Mouse (Mus musculus) c-Kit-positive CD71-positive TER-119-positive erythroid progenitor cells, embryonic 14.5 days (primary cell): ENCODE measurements at regions not wholly inside any gene's neighbourhood (a gene's known extent, or its start where the extent isn't known, plus 50 kb on each side); places are given as distances from the start of the nearest gene placed in this dataset.

Experiments used
- DNase-seq: peaks from one replicate; pipeline ENCODE4 v3.0.0-alpha.2; 2013; ENCODE audit warnings: low spot score

DNA sequence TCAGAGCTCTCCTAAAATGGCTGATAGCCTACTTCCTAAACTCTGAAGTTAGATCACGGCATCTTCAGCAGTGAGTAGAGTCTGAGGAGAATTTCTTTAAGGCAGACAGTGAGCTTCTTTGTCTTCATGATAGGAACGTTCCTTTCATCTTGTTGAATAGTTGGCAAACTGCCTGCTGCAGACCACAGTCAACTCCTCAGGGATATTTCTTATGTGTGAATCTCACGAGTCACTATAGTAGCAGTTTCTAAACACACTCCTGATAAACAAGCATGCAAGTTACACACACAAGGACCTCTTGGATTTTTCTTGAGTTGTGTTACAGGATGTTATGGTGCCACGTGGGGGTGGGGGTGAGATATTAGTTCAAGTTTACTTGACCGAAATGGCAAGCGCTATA, 205.2 kb downstream of the Gm11077 start:
- no peak for DNase-seq

DNA sequence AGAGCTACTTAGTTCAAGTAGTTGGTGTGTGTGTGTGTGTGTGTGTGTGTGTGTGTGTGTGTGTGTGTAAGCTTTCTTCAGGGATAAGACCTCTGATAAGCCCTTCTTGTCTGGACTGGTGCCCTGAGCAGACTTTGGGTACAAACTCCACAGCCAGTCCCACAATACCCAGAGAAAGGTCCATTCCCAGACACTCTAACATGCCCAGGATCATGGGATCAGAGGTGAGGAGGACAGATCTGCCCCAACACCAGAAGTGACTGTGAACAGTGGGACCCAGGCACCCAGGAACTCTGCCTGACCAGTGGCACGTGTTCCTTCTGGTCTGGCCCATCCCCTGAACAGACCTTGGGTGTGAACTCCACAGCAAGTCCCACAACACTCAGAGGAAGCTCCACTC, 208.9 kb downstream of the Gm11077 start:
- DNase-seq: no peak

DNA sequence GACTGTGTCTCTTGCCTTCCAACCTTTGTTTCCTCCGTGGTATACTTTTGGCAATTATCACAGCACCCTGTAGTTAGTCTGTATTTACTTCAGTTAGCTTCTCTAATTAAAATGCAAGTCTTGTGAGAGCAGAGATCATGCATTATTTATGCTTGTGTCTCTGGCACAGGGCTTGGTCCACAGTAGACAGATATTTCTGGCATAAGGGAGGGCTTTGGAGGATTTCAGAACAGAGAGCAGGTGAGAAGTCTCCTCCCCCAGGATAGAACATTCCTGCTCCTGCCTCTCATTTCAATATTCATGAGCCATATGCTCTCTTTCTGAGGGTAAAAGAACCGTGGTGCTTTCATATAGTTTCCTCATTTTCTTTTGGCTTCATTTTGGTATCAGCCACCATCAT, 217.6 kb downstream of the Gm11077 start:
- no peak for DNase-seq

DNA sequence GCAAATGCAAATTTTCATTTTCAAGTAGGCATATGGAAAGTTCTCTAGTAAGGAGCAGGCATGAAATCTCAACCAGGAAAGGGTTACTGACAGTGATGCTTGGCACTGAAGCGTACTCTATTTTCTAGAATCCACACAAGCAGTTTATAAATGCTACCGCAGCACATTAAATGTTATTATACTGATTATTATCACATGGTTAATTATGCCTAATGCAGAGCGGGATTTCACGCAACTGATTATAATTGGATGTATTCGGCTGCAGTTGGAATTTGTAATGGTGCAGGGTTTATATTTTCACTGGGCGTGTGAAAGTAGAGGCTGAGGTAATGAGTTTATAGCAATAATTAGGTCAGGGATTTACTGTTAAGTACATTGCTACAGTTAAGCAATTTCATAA, 221.4 kb downstream of the Gm11077 start:
- DNase-seq: no peak

DNA sequence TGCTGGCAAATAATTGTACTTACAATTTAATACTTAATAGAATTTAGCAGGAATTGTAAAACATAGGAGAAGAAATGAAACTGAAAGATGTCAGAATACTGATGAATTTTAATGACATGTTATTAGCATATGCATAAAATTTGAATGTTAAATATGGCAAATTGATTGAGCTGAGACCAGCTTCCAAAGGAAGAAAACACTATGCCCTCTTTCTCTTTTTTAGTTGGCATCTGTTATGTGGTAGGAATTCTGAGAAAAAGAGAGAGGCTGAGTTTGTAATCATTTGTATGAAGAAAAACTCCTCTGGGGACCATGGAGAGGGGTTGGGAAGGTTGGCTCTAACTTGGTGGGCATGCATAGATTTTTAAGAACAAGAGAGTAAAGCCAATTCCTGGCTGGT, 224.2 kb downstream of the Gm11077 start:
- no peak for DNase-seq

DNA sequence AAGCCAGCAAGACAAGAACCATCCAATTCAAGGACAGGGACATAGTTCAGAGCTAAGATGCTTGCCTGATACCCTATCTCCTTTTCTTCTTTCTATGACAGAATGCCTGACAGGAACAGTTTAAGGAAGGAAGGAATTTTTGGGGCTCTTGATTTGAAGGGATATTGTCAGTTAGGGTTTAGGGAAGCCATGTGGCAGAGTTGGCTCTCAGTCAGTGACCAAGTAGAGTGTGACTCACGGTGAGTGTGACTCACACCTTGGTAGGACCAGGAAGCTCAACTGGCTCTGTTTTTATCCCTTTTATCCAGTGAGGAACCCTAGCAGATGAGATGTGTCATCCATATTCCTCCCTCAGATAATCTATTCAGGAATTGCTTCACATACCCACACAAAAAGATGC, 224.6 kb downstream of the Gm11077 start:
- DNase-seq: no peak

DNA sequence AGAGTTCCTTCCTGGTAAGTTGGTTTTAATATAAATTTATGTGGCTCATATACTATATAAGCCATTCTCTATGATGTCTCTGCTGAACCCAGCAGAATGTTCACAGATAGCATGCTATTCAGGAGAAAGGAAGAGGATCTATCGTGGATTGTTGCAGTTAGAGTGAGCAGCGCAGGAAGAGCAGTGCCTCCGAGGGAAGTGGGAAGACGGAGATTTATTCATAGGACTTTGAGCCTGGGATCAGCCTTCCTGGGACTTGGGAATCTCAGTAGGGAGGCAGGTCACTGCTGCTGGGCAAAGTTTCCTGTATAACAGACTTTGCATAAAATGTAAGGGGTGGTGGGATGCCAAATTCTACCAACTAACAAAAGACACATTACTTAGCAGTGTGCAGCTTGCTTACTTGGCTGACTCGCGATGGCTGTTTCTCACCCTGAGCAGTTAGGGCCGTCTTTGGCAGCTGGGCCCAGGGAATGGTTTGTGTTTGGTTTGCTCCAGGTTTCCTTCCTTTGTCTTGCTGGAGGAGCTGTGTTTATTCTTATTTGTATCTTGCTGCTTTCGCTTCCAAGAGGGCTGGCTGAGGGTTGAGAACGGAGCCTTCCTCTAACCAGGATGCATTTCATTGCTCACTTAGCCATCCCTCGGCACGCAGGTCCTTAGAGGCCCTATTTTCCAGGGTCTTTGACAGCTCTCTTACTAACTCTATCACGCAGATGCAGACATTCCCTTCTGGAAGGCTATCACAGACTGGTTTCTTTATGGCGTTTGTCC, 226.9 kb downstream of the Gm11077 start:
- DNase-seq: no peak

DNA sequence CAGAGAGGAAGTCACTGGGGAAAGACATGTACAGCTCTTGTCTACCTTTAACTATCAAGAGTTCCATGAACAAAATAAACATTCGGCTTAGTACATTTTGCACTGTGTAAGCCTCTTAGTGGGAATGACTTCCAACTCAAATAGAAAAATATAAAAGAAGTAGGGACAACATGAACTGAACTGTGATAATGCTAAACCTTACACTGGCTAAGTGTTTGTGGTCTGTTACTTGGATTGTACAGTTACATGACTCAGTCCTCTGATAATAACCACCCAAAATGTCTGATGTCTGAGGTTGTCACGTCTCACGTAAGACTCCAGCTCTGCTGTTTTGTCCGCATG, 227.4 kb downstream of the Gm11077 start:
- no peak for DNase-seq

DNA sequence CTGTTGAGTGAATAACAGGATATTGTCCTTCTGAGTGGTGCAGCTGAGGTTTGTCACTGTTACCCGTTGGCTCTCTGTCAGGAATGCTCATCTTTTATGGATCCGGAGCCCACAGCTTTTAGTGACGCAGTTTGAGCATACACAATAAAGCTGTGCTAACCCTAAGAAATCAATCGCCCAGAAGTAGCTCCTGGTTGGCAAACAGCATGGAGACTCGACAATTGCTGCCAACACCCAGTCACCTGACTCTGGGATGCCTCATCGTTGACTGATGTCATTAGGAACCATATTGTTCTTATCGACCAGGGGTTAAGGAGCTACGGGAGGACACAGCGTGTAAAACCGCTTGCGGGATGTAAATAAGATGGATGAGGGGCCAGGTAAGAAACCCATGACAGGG, 232.9 kb downstream of the Gm11077 start:
- no peak for DNase-seq

DNA sequence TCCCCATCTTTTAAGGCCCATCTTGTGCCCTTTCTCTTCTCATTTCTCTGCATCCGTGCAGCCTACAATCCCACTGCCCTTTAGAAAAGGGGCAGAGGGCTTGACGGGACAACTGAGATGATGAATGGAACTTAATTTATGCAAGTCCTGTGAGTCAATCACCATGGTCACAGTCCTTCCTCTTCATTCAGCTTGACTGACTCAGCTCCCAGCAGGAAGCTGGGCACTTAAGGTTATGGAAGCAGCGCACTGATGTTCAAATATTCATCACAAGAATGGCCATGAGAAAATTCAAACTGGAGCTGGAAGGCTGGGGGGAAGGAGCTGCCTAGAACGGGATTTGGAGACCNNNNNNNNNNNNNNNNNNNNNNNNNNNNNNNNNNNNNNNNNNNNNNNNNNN, 233.5 kb downstream of the Gm11077 start:
- no peak for DNase-seq

DNA sequence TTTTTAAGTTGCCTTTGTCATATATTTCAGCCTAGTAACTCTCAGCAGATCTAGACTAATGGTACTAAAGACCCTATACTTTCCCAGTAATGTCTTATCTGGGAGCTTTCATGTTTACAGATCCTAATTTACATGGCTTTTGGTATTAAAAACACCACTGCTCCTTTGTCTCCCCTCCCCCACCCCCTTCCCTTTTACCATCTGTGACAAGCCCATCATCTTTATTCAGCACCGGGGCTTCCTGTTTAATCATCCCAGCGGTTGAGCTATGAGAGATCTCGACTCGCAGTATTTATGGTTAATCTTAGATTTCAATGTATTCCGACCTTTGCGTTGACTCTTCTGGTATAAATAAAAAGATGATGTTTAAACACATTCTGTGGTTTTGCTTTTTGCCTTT, 244.6 kb downstream of the Gm11077 start:
- no peak for DNase-seq

DNA sequence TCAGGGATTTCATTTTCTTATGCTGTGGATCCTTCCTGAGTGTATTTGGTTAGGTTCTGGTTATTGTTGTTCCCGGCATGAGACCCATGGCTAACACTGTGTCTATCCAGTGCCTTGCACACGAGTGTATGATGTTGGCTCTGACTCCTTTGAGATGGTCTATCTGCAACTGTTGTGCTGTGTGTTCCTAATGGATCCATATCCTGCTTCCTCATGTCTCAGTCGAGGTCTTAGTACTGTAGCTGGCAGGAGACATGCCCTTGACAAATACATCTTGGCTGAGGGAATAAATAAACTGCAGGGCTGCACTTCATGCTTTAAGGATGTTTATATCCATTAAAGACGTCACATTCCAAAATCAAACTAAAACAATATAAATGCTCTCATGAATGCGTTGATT, 247.9 kb downstream of the Gm11077 start:
- DNase-seq: no peak

DNA sequence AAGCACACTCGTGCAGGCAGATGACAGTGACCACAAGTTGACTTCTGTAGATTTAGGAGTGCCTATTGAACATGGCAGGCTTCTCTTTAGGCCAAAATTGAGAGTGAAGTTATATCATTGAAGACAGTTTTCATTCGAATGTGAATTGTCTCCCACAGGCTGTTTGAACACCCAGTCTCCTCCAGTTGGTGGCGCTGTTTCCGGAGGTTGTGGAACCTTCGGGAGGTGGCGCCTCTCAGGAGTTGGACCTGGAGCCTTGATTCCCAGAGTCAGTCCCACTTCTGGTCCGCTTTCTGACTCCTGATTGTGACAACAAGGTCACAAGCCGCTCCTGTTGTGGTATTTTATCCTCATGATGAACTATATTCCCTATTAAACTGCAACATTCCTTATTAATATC, 254.5 kb downstream of the Gm11077 start:
- no peak for DNase-seq

DNA sequence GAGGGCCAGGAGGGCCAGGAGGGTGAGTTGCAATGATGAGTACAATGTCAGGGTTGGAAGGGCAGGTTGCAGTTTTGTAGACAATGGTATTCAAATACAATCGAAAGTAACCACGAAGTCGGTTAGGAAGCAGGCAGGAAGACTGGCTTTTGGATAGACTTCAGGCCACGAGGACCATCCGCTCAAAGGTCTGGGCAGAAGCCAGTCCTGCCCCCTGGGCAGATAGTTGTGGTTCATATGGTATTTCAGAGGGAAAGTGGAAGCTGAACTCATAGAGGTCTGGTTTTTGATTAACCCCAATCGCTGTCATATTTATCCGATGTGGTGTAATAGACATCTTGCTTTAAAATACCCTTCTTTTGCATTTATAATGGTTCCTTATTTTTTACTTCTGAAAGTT, 255.2 kb downstream of the Gm11077 start:
- no peak for DNase-seq

DNA sequence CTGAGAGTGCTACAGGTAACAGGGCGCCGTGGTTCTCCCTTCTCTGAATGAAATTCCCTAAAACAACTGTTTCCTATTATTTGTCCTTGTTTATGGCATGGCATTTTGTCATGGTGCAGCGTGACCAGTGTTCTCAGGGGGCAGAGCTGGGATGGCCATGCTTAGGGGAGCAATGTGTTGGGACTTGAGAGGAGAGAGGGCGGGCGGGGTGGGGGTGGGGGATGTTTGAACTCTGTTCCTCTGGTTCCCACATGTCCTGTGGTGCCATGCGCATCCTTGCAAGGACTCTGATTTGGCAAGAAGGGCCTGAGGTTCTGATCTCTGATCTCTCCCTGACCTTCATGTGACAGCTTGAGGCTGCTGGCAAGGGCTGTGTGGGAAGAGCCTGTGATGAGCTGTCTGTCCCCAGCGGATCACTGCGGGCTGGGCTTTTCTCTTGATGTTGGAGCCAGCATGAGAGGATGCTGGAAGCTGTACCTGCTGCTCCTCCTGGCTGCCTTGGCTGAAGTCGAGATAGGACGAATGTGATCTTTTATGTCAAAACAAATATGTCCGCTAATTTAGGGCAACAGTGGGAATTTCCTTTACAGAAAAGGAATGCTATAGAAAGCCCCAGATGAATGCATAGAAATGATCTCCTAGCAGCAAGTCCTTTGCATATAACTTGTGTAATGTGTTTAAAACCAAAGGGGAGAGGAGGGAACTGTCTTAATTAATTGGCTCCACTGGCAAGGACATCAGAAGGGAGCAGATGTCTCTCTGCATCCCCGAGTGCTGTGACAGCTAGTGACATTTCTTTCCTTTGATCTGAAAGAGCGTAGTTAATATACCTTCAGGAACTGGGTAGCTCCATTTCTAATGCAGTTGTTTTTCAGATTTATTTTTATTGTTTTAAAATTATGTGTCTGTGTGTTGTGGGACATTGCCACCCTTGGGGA, 255.2 kb upstream of the Pde3a start:
- no peak for DNase-seq

DNA sequence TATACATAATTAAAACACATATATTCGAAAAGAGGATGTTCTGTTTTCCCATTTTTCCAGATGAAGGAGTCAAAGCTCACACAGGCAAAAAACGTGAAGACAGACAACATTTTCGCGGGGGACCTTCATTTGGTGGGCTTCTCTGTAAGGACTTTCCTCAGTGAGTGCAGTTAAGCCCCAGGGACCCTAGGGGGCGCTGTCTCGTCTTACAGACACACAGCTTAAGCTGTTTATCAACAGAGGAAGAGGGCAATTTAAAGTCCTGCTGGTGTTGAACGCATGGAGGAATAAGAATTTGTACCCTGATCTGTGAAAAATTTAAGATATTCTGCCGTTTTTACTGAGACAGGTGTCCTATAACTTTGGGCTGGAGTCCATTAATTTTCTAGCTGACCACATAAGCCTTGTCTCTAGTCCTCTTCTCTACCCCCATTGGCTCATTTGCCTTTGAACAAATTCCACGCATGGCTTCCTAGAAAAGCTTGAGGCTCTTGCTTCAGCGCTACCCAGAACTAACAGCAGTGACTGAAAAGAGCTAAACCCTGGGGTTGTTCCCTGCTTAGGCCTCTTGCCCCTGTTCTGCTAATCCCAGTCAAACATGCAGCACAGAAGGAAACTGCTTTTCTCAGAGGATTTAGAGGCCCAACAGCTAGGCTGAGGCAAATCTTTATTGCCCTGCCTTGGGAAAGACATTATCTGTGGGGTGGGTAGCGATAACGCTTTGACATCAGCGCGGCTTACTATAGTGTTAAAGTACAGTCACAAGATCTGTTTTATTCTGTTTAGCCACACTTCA, 253.5 kb upstream of the Pde3a start:
- no peak for DNase-seq

DNA sequence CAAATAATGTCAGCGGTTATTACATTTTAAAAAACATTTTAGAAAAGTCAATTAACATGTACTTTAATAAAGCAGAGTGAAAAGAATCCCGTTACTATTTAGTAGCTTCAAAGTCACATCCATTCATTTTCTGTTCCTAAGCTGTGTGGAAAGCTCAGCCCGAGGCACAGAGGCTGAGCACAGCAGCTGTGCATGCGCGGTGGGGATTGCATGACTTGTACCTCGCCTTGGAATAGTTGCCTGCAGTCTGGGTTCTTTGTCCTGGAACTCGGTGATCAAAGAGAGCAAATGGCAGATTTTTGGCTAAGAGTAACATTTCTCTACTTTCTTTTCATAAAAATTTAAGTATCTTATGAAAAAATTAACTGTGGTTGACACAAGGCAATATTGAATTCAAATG, 251.0 kb upstream of the Pde3a start:
- no peak for DNase-seq

DNA sequence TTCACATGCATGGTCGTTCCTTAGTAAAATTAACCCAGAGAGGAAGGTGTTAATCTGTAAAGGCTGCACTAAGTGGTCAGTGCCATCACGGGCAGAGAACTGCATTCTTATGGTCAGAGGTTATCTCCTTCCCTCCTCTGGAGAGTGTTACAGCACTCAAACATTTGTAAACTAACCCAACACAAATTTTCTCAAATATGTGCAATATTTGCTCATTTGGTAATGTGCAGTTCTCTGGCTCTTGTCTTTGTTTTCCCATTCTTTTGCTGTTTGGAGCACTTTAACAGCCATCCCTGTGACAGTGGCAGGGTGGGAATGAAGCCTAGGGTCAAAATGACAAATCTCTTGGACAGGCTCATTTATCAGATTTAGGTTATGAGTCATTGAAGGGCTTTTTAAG, 248.5 kb upstream of the Pde3a start:
- DNase-seq: no peak

DNA sequence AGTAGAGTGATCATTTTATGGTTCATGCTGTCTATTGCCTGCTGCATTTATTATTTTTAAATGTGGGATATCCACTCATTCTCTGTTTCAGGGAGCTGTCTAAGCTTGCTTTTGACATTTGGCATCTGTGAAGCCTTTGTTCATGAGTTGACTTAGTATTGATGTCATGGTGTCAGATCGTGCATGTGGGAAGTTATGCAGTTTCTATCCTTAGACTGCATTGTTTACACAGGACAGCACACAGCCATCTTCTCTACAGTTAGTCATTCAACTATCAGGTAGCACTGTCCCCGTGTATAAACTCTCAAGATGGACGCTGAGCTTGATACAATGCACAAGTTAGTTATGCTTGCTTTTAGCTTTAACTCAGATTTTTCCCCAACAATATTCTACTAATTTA, 247.8 kb upstream of the Pde3a start:
- DNase-seq: no peak

DNA sequence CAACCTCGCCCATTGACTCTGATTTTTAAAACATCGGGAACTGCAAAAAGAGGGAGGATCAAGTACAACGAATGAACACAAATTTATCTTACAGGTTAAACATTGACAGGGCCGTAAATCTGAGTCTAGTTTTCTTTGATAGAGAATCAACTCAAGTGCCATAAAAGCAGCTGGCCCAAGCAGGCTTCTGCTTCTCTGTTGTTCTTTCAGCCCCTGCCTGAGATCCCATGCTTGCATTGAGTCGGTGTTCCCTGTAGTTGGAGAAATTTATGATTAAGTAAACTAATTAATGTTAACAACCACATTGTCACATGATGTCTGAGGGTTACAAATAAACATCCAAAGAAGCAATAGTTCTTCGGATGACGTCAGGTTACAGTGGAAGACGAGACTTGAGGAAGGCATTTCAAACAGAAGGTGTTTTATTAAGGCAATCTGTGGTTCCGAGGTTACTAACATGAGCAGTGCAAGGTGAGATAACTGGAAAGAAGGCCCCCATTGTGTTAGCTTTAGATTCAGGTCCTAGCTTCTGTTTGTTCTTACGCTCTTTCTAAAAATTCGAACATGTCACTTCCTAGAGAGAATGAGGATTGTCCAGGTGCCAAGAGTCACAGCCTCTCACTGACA, 233.9 kb upstream of the Pde3a start:
- DNase-seq: no peak

DNA sequence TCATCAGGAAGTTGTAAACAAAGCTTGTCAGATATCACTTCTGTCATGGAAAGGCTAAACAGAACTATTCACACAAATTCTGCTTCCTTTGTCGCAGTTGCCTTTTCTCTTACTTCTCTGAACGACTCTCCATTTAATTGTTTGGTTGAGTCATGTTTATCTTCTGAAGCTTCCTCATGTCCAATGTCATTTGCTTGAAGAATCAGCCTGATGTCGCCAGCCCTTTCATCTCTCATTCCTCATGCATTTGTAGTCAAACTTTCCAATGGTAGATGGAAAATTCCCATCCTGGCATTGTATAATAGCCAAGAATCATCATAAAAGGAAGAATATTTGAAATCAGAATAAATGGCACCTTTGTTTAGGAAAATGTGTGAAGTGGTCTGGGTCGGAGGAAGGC, 225.6 kb upstream of the Pde3a start:
- DNase-seq: no peak

DNA sequence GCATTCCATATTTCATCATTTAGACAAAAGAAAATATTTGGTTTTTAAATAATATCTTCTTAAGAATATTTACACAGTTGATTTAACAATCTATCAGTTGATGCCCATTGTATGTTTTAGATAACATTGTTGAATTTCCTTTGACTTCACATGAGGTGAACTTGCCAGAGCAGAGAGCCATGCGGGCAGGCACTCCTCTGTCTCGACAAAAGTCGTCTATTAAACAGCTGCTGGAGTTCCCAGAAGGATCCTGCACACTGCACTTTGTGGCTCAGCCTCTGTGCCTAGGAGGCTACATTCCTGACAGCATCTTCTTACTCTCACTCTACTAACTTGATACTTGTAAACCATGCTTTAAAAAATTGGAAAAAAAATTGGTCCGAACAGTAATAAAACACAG, 221.7 kb upstream of the Pde3a start:
- DNase-seq: no peak
